Mouse (Mus musculus) CH12.LX (cell line): ENCODE results near the gene Sumo3. TPM values are rescaled to one million over a fixed set of nuclear protein-coding genes. Genes with fewer than 3 reads are reported as not detected.

Experiments used
- DNase-seq: peaks from one replicate; pipeline ENCODE4 v3.0.0-alpha.2; 2013; ENCODE audit errors: extremely low read depth
- H3K27ac ChIP-seq: 2 replicates; pipeline ENCODE4 v1.5.1; 2012; ENCODE audit warnings: low read depth, mild to moderate bottlenecking, control low read depth, moderate library complexity; ENCODE audit not compliant: insufficient read depth
- H3K27me3 ChIP-seq: replicated peaks from 2 replicates; pipeline ENCODE3; 2012; ENCODE audit warnings: inconsistent platforms
- H3K36me3 ChIP-seq, 2 experiments: replicated peaks in 1 of 2; 2 replicates each; pipeline versions ENCODE3 to v1.6.1; 2012; ENCODE audit warnings: inconsistent platforms in 1 of 2, low read length in 1 of 2, mild to moderate bottlenecking in 1 of 2, mixed read lengths in 1 of 2, moderate library complexity in 1 of 2; ENCODE audit not compliant: control insufficient read depth in 1 of 2, insufficient read depth in 1 of 2
- H3K4me1 ChIP-seq, 2 experiments: 2 replicates each; pipeline ENCODE4 v1.6.1; 2012; ENCODE audit warnings: inconsistent platforms in 1 of 2, moderate library complexity in 1 of 2; ENCODE audit not compliant: insufficient read depth in 2 of 2, control insufficient read depth in 1 of 2
- H3K4me2 ChIP-seq: 2 replicates; pipeline ENCODE4 v1.6.1; 2012; ENCODE audit warnings: low read depth, mild to moderate bottlenecking, control low read depth; ENCODE audit not compliant: poor library complexity, insufficient read depth, severe bottlenecking
- H3K4me3 ChIP-seq, 3 experiments: fragments of 150-350 bp in 1 of 3; sonication (generic) in 1 of 3; replicated peaks in 1 of 3; 2 replicates each; pipeline versions ENCODE3 to v1.5.1; 2011 to 2012; ENCODE audit warnings: low read depth in 2 of 3, low read length in 2 of 3, mild to moderate bottlenecking in 2 of 3, moderate library complexity in 2 of 3, control low read depth in 1 of 3, improper control_type of control experiment in 1 of 3, inconsistent platforms in 1 of 3, mixed read lengths in 1 of 3; ENCODE audit not compliant: poor library complexity in 1 of 3
- H3K79me2 ChIP-seq: replicated peaks from 2 replicates; pipeline ENCODE4 v1.6.1; 2012; ENCODE audit warnings: mild to moderate bottlenecking, moderate library complexity; ENCODE audit not compliant: control insufficient read depth, poor library complexity, insufficient read depth, severe bottlenecking; ENCODE audit errors: extremely low read depth
- H3K9ac ChIP-seq: 2 replicates; pipeline ENCODE4 v1.6.1; 2012; ENCODE audit warnings: low read depth, mild to moderate bottlenecking, control low read depth, moderate library complexity; ENCODE audit not compliant: insufficient read depth
- H3K9me3 ChIP-seq: replicated peaks from 2 replicates; pipeline ENCODE3; 2012; ENCODE audit warnings: low read length, inconsistent platforms, mixed read lengths
- CTCF ChIP-seq, 2 experiments: IDR thresholded peaks in 1 of 2; conservative IDR thresholded peaks in 1 of 2; 2 replicates each; pipeline ENCODE4 v1.5.1; 2011 to 2012; ENCODE audit warnings: low read depth in 2 of 2, low read length in 2 of 2, improper control_type of control experiment in 1 of 2, inconsistent platforms in 1 of 2, mild to moderate bottlenecking in 1 of 2, moderate library complexity in 1 of 2
- E2F4 ChIP-seq: IDR thresholded peaks from 2 replicates; pipeline ENCODE4 v1.6.1; 2011; ENCODE audit warnings: low read depth, low read length, improper control_type of control experiment; ENCODE audit not compliant: insufficient replicate concordance
- ELF1 ChIP-seq: IDR thresholded peaks from 2 replicates; pipeline ENCODE4 v1.6.1; 2014; ENCODE audit warnings: low read depth, mild to moderate bottlenecking, inconsistent platforms, low read length, improper control_type of control experiment
- ETS1 ChIP-seq: conservative IDR thresholded peaks from 2 replicates; pipeline ENCODE4 v1.6.1; 2012; ENCODE audit warnings: low read depth, mild to moderate bottlenecking, inconsistent platforms, low read length, improper control_type of control experiment, moderate library complexity
- JUN ChIP-seq: IDR thresholded peaks from 2 replicates; pipeline ENCODE4 v1.6.1; 2011; ENCODE audit warnings: low read depth, mild to moderate bottlenecking, low read length, improper control_type of control experiment, moderate library complexity; ENCODE audit not compliant: insufficient read depth
- KAT2A ChIP-seq: IDR thresholded peaks from 2 replicates; pipeline ENCODE4 v1.6.1; 2012; ENCODE audit warnings: low read length, improper control_type of control experiment, inconsistent platforms; ENCODE audit not compliant: insufficient replicate concordance
- MAZ ChIP-seq: IDR thresholded peaks from 2 replicates; pipeline ENCODE4 v1.6.1; 2012; ENCODE audit warnings: low read depth, mild to moderate bottlenecking, inconsistent platforms, low read length, improper control_type of control experiment, moderate library complexity
- NRF1 ChIP-seq: IDR thresholded peaks from 2 replicates; pipeline ENCODE4 v1.6.1; 2014; ENCODE audit warnings: low read depth, mild to moderate bottlenecking, inconsistent platforms, low read length, improper control_type of control experiment, moderate library complexity
- POLR2AphosphoS2 ChIP-seq: IDR thresholded peaks from 2 replicates; pipeline ENCODE4 v1.6.1; 2011; ENCODE audit warnings: low read depth, low read length, improper control_type of control experiment
- RAD21 ChIP-seq: IDR thresholded peaks from 2 replicates; pipeline ENCODE4 v1.6.1; 2011; ENCODE audit warnings: low read depth, mild to moderate bottlenecking, low read length, improper control_type of control experiment, moderate library complexity
- SIN3A ChIP-seq: IDR thresholded peaks from 2 replicates; pipeline ENCODE4 v1.6.1; 2012; ENCODE audit warnings: low read length, improper control_type of control experiment, inconsistent platforms
- SMC3 ChIP-seq: IDR thresholded peaks from 2 replicates; pipeline ENCODE4 v1.6.1; 2011; ENCODE audit warnings: low read depth, low read length, improper control_type of control experiment
- TCF12 ChIP-seq: IDR thresholded peaks from 2 replicates; pipeline ENCODE4 v1.6.1; 2014; ENCODE audit warnings: low read depth, mild to moderate bottlenecking, inconsistent platforms, low read length, improper control_type of control experiment
- UBTF ChIP-seq: IDR thresholded peaks from 2 replicates; pipeline ENCODE4 v1.6.1; 2012; ENCODE audit warnings: low read depth, mild to moderate bottlenecking, inconsistent platforms, low read length, improper control_type of control experiment, moderate library complexity
- USF1 ChIP-seq: IDR thresholded peaks from 2 replicates; pipeline ENCODE4 v1.6.1; 2014; ENCODE audit warnings: low read depth, mild to moderate bottlenecking, inconsistent platforms, low read length, improper control_type of control experiment
- ZKSCAN1 ChIP-seq: IDR thresholded peaks from 2 replicates; pipeline ENCODE4 v1.6.1; 2012; ENCODE audit warnings: low read depth, inconsistent platforms, low read length, improper control_type of control experiment, borderline replicate concordance
- ZMIZ1 ChIP-seq: IDR thresholded peaks from 2 replicates; pipeline ENCODE4 v1.6.1; 2012; ENCODE audit warnings: low read depth, mild to moderate bottlenecking, inconsistent platforms, low read length, improper control_type of control experiment
- ZNF384 ChIP-seq: IDR thresholded peaks from 2 replicates; pipeline ENCODE4 v1.6.1; 2012; ENCODE audit warnings: low read depth, low read length, improper control_type of control experiment, inconsistent platforms
- dilution Hi-C: fragments of 300-500 bp; cut with MboI; formaldehyde crosslinking; loops from 2 replicates; pipeline ENCODE4 v1.14.3; 2020; ENCODE audit warnings: low sequenced_read_pairs; ENCODE audit not compliant: extremely low pct_unique_long_range_greater_than_20kb, extremely low pct_ligation_motif_present
- in situ Hi-C: fragments of 300-500 bp; cut with MboI; formaldehyde crosslinking; loops from 3 replicates; pipeline ENCODE4 v1.14.3; 2019; ENCODE audit warnings: low sequenced_read_pairs, low pct_ligation_motif_present, low pct_unique_long_range_greater_than_20kb, mixed read lengths
- polyA plus RNA-seq: library from polyadenylated mRNA; unstranded; fragments of >175 nt; gene quantifications from 2 replicates; pipeline ENCODE4 v1.2.1, GENCODE M21; 2012; ENCODE audit warnings: low read depth; ENCODE audit not compliant: insufficient read length
- total RNA-seq, 2 experiments: library from RNA; depleted of rRNA; stranded (reverse); fragments of 300-350 nt in 1 of 2; fragments of >200 nt in 1 of 2; gene quantifications; 2 replicates each; pipeline ENCODE4 v1.2.3; 2012 to 2014

The Sumo3 gene
- total and polyA plus RNA-seq, 3 experiments, result 54.4 to 130 (median 81.2) TPM

DNA sequence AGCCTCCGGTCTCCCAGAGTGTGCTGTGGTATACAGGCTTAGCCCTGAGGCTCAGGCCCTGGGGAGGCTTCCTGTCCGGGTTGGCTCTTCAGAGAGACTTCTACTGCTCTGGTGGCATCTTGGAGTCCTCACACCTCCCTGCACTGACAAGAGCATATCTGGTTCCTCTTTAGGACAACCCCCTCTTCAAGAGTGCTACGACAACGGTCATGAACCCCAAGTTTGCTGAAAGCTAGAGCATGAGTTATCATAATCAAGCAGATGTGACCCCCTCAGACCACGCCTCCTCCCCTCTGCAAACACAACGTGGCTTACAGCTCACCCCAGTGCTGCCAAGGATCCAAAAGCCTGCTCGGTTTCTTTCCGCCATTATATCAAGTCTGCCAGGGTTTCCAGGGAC is 40.9 kb upstream of the Sumo3 start:
- Histone ChIP-seq H3K4me3 (no peak overlapping the region), H3K9ac (no peak overlapping the region), H3K4me1 (peaks cover 0 to 10% of the 10 kb centered on the region in 2 experiments; a peak in 2 of 4 replicates), H3K27me3 (no peaks in the 10 kb centered on the region), H3K79me2 (no peaks in the 10 kb centered on the region), H3K9me3 (no peaks in the 10 kb centered on the region)
- in situ Hi-C loops, result no loop called here
- TF ChIP-seq ZNF384 (no peak), USF1 (no peak), MAZ (no peak), ZKSCAN1 (no peak), POLR2AphosphoS2 (no peak), ELF1 (no peak), KAT2A (no peak), JUN (no peak), SIN3A (no peak), CTCF (conservative IDR thresholded peaks at IDR 0.05 in 1 of 2, IDR thresholded peaks at IDR 0.05 in 1 of 2; ENCODE audit: low read depth in 2 of 2, low read length in 2 of 2) (no peak), ZMIZ1 (no peak), E2F4 (no peak), UBTF (no peak)
- TF ChIP-seq, all 38 proteins: peak for 0
- no peak overlapping the region for H3K27ac ChIP-seq
- H3K36me3 ChIP-seq, result peaks cover 50 to 70% of the 10 kb centered on the region in 2 experiments
- H3K4me2 ChIP-seq, result no peak overlapping the region
- dilution Hi-C loops, result no loop called here
- DNase-seq, result no peak

DNA sequence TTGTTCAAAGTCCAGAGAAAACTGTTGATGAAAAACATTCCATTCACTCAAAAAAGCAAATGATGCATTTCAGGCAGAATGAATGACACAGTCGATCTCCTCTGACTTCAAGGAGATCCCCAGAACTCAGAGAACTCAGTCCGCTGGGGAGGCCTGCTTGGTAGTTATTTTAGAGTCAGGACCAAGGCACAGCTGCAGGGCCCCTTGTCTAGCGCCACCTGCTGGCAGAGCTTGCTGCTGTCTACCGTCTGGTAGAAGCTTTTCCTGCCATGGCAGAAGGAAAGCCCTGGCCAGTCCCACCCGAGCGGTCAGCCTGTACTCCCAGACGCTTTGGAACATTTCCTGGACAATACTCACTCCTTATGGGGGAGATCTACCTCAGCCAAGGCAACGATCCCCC is 39.2 kb upstream of the Sumo3 start:
- Histone ChIP-seq H3K27me3 (no peaks in the 10 kb centered on the region), H3K4me1 (peaks cover 0 to 10% of the 10 kb centered on the region in 2 experiments; a peak in 2 of 4 replicates), H3K4me3 (no peak overlapping the region), H3K79me2 (no peaks in the 10 kb centered on the region), H3K36me3 (peaks cover 34 to 57% of the 10 kb centered on the region in 2 experiments), H3K27ac (no peak overlapping the region), H3K9me3 (no peaks in the 10 kb centered on the region)
- in situ Hi-C loops (no loop called here), dilution Hi-C loops (no loop called here)
- peak; percentile 81 for DNase-seq
- TF ChIP-seq TCF12 (no peak), ETS1 (no peak), NRF1 (no peak), SMC3 (peak; percentile 88), CTCF (conservative IDR thresholded peaks at IDR 0.05 in 1 of 2, IDR thresholded peaks at IDR 0.05 in 1 of 2; ENCODE audit: low read depth in 2 of 2, low read length in 2 of 2) (peak; percentile 89 to 91), RAD21 (peak; percentile 53)
- TF ChIP-seq, all 38 proteins: peak for 3
- Histone ChIP-seq H3K4me2 (no peak overlapping the region), H3K9ac (no peak overlapping the region)
